Mouse (Mus musculus): ENCODE results near the gene Rapgef3. TPM values are rescaled to one million over a fixed set of nuclear protein-coding genes. Genes with fewer than 3 reads are reported as not detected.

Gene Rapgef3
- polyA plus RNA-seq, 1 experiment from 2014 or later: 8.0 TPM

- no peaks in the 10 kb centered on the region for H3K4me1 ChIP-seq (ENCODE audit: control insufficient read depth, insufficient read depth, low read length)
- H3K27ac ChIP-seq (replicated peaks; ENCODE audit: low read depth, low read length): no peak overlapping the region
- no peak overlapping the region for H3K9ac ChIP-seq (ENCODE audit: low read depth, low read length)
- no peak for DNase-seq (ENCODE audit: low spot score)
- ATAC-seq (ENCODE audit: low read depth): no peak
- H3K27me3 ChIP-seq (replicated peaks; ENCODE audit: control insufficient read depth, insufficient read depth, low read length): no peaks in the 10 kb centered on the region
- H3K36me3 ChIP-seq (ENCODE audit: control insufficient read depth, insufficient read depth, low read length): peaks cover 89% of the 10 kb centered on the region
- H3K9me3 ChIP-seq (ENCODE audit: control insufficient read depth, low read length): no peaks in the 10 kb centered on the region
- WGBS: 83% methylated on average over 17 of the region's 17 CpGs
- H3K4me3 ChIP-seq (ENCODE audit: low read depth, low read length): no peak overlapping the region
- no peak overlapping the region for H3K4me2 ChIP-seq (ENCODE audit: low read depth, low read length)
Observed at GRCm38 (mm10) chr15:97798134-97798533, 30.4 kb upstream of the Rapgef3 start.

GRCm38 (mm10) chr15:97796674-97797310 is 29.0 kb upstream of the Rapgef3 start:
- ATAC-seq (ENCODE audit: low read depth): no peak

GRCm38 (mm10) chr15:97795559-97796235 is 27.9 kb upstream of the Rapgef3 start:
- Histone ChIP-seq H3K9ac (ENCODE audit: low read depth, low read length) (no peak overlapping the region), H3K4me1 (ENCODE audit: control insufficient read depth, insufficient read depth, low read length) (no peaks in the 10 kb centered on the region), H3K4me3 (ENCODE audit: low read depth, low read length) (no peak overlapping the region), H3K4me2 (ENCODE audit: low read depth, low read length) (no peak overlapping the region), H3K9me3 (ENCODE audit: control insufficient read depth, low read length) (no peaks in the 10 kb centered on the region), H3K27me3 (replicated peaks; ENCODE audit: control insufficient read depth, insufficient read depth, low read length) (no peaks in the 10 kb centered on the region), H3K36me3 (ENCODE audit: control insufficient read depth, insufficient read depth, low read length) (peaks cover 89% of the 10 kb centered on the region), H3K27ac (replicated peaks; ENCODE audit: low read depth, low read length) (no peak overlapping the region)
- WGBS: 92% methylated on average over 10 of the region's 10 CpGs
- DNase-seq (ENCODE audit: low spot score) (no peak), ATAC-seq (ENCODE audit: low read depth) (no peak)

More at GRCm38 (mm10) chr15:97796674-97797310, 29.0 kb upstream of the Rapgef3 start:
- DNase-seq (ENCODE audit: low spot score): no peak
- Histone ChIP-seq H3K27me3 (replicated peaks; ENCODE audit: control insufficient read depth, insufficient read depth, low read length) (no peaks in the 10 kb centered on the region), H3K36me3 (ENCODE audit: control insufficient read depth, insufficient read depth, low read length) (peaks cover 92% of the 10 kb centered on the region), H3K4me1 (ENCODE audit: control insufficient read depth, insufficient read depth, low read length) (no peaks in the 10 kb centered on the region), H3K4me2 (ENCODE audit: low read depth, low read length) (no peak overlapping the region), H3K9me3 (ENCODE audit: control insufficient read depth, low read length) (no peaks in the 10 kb centered on the region), H3K27ac (replicated peaks; ENCODE audit: low read depth, low read length) (no peak overlapping the region), H3K4me3 (ENCODE audit: low read depth, low read length) (no peak overlapping the region), H3K9ac (ENCODE audit: low read depth, low read length) (no peak overlapping the region)
- 95% methylated on average over 17 of the region's 17 CpGs for WGBS

- no peak overlapping the region for H3K4me3 ChIP-seq (ENCODE audit: low read depth, low read length)
- H3K4me1 ChIP-seq (ENCODE audit: control insufficient read depth, insufficient read depth, low read length): no peaks in the 10 kb centered on the region
- H3K27me3 ChIP-seq (replicated peaks; ENCODE audit: control insufficient read depth, insufficient read depth, low read length): no peaks in the 10 kb centered on the region
- H3K36me3 ChIP-seq (ENCODE audit: control insufficient read depth, insufficient read depth, low read length): peaks cover 79% of the 10 kb centered on the region
- DNase-seq (ENCODE audit: low spot score): no peak
- H3K4me2 ChIP-seq (ENCODE audit: low read depth, low read length): no peak overlapping the region
- 70% methylated on average over 5 of the region's 5 CpGs for WGBS
- H3K9me3 ChIP-seq (ENCODE audit: control insufficient read depth, low read length): no peaks in the 10 kb centered on the region
- H3K9ac ChIP-seq (ENCODE audit: low read depth, low read length): no peak overlapping the region
- ATAC-seq (ENCODE audit: low read depth): no peak
- no peak overlapping the region for H3K27ac ChIP-seq (replicated peaks; ENCODE audit: low read depth, low read length)
Observed at GRCm38 (mm10) chr15:97794268-97794667, 26.5 kb upstream of the Rapgef3 start.

- Histone ChIP-seq H3K27me3 (replicated peaks; ENCODE audit: control insufficient read depth, insufficient read depth, low read length) (no peaks in the 10 kb centered on the region), H3K36me3 (ENCODE audit: control insufficient read depth, insufficient read depth, low read length) (peaks cover 72% of the 10 kb centered on the region), H3K9ac (ENCODE audit: low read depth, low read length) (no peak overlapping the region), H3K4me1 (ENCODE audit: control insufficient read depth, insufficient read depth, low read length) (no peaks in the 10 kb centered on the region), H3K4me3 (ENCODE audit: low read depth, low read length) (no peak overlapping the region), H3K4me2 (ENCODE audit: low read depth, low read length) (no peak overlapping the region), H3K27ac (replicated peaks; ENCODE audit: low read depth, low read length) (no peak overlapping the region), H3K9me3 (ENCODE audit: control insufficient read depth, low read length) (no peaks in the 10 kb centered on the region)
- no peak for DNase-seq (ENCODE audit: low spot score)
- WGBS: 91% methylated on average over 18 of the region's 18 CpGs
- ATAC-seq (ENCODE audit: low read depth): no peak
Observed at GRCm38 (mm10) chr15:97793386-97794153, 25.8 kb upstream of the Rapgef3 start.

- H3K27me3 ChIP-seq (replicated peaks; ENCODE audit: control insufficient read depth, insufficient read depth, low read length): no peaks in the 10 kb centered on the region
- H3K9ac ChIP-seq (ENCODE audit: low read depth, low read length): no peak overlapping the region
- 86% methylated on average over 11 of the region's 11 CpGs for WGBS
- DNase-seq (ENCODE audit: low spot score): no peak
- peaks cover 48% of the 10 kb centered on the region for H3K36me3 ChIP-seq (ENCODE audit: control insufficient read depth, insufficient read depth, low read length)
- no peak overlapping the region for H3K4me3 ChIP-seq (ENCODE audit: low read depth, low read length)
- no peak overlapping the region for H3K27ac ChIP-seq (replicated peaks; ENCODE audit: low read depth, low read length)
- no peak overlapping the region for H3K4me2 ChIP-seq (ENCODE audit: low read depth, low read length)
- H3K9me3 ChIP-seq (ENCODE audit: control insufficient read depth, low read length): no peaks in the 10 kb centered on the region
- no peak for ATAC-seq (ENCODE audit: low read depth)
- H3K4me1 ChIP-seq (ENCODE audit: control insufficient read depth, insufficient read depth, low read length): no peaks in the 10 kb centered on the region
Observed at GRCm38 (mm10) chr15:97791126-97791700, 23.4 kb upstream of the Rapgef3 start.

- 0 out of 2 replicates have a peak, but pooled peaks cover 1% of the 10 kb centered on the region for H3K4me1 ChIP-seq (ENCODE audit: control insufficient read depth, insufficient read depth, low read length)
- peak; percentile 52 for DNase-seq (ENCODE audit: low spot score)
- H3K9me3 ChIP-seq (ENCODE audit: control insufficient read depth, low read length): no peaks in the 10 kb centered on the region
- no peak overlapping the region for H3K9ac ChIP-seq (ENCODE audit: low read depth, low read length)
- no peaks in the 10 kb centered on the region for H3K27me3 ChIP-seq (replicated peaks; ENCODE audit: control insufficient read depth, insufficient read depth, low read length)
- no peak overlapping the region for H3K4me3 ChIP-seq (ENCODE audit: low read depth, low read length)
- ATAC-seq (ENCODE audit: low read depth): no peak
- WGBS: 53% methylated on average over 19 of the region's 20 CpGs
- H3K27ac ChIP-seq (replicated peaks; ENCODE audit: low read depth, low read length): no peak overlapping the region
- H3K4me2 ChIP-seq (ENCODE audit: low read depth, low read length): no peak overlapping the region
- H3K36me3 ChIP-seq (ENCODE audit: control insufficient read depth, insufficient read depth, low read length): peaks cover 36% of the 10 kb centered on the region
Observed at GRCm38 (mm10) chr15:97789761-97790505, 22.2 kb upstream of the Rapgef3 start.

- Histone ChIP-seq H3K36me3 (ENCODE audit: control insufficient read depth, insufficient read depth, low read length) (peaks cover 25% of the 10 kb centered on the region), H3K9me3 (ENCODE audit: control insufficient read depth, low read length) (no peaks in the 10 kb centered on the region), H3K4me3 (ENCODE audit: low read depth, low read length) (no peak overlapping the region), H3K9ac (ENCODE audit: low read depth, low read length) (0 out of 2 replicates have a peak overlapping the region, but pooled peaks have one; percentile 8), H3K4me1 (ENCODE audit: control insufficient read depth, insufficient read depth, low read length) (0 out of 2 replicates have a peak, but pooled peaks cover 5% of the 10 kb centered on the region), H3K4me2 (ENCODE audit: low read depth, low read length) (no peak overlapping the region), H3K27ac (replicated peaks; ENCODE audit: low read depth, low read length) (no peak overlapping the region), H3K27me3 (replicated peaks; ENCODE audit: control insufficient read depth, insufficient read depth, low read length) (no peaks in the 10 kb centered on the region)
- DNase-seq (ENCODE audit: low spot score): no peak
- no peak for ATAC-seq (ENCODE audit: low read depth)
- WGBS: 61% methylated on average over 6 of the region's 6 CpGs
Observed at GRCm38 (mm10) chr15:97788821-97789220, 21.0 kb upstream of the Rapgef3 start.
